In the genomic region with DNA sequence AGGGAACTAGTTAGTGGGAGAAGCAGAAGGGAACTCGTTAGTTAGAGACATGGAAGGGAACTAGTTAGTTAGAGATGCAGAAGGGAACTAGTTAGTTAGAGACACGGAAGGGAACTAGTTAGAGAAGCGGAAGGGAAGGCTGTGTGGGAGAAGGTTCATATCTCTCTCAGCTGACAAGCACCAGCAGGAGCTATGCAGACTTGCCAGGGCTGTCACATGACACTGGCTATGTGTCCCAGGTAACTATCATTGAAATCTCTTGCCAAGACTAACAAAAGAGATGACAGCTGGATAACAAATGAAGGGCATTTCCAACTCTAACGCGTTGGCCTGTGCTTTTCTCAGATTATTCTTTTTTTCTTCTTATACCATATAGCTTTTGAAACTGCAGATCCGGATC, we compare ENCODE assay signal across 33 mouse cellular contexts. TPM values are rescaled to one million over a fixed set of nuclear protein-coding genes. Genes with fewer than 3 reads are reported as not detected.
A peak's percentile ranks its signal among the peaks of the same experiment; 100 is the strongest.
DNase-seq lines count a peak whose midpoint lies in the region; ATAC-seq lines count a peak whose summit lies in the region.
"Had no signal": no experiment of that assay in that cellular context is flagged by ENCODE, and none has a peak within 500 bp of the region (broad histone marks: within the 10 kb centered on the region; RNA-seq: fewer than 3 reads in every experiment).

No protein-coding gene starts in this region.

- H3K9ac ChIP-seq in hindbrain, embryonic 13.5 days, result no peak overlapping the region
- H3K9ac ChIP-seq: embryonic facial prominence, embryonic 15.5 days; heart, embryonic 12.5 days; hindbrain, embryonic 12.5 days; liver, embryonic 13.5 days; lung, embryonic 15.5 days; neural tube, embryonic 13.5 days had no signal

- no peak overlapping the region for H3K27ac ChIP-seq in hindbrain, embryonic 13.5 days
- H3K27ac ChIP-seq: embryonic facial prominence, embryonic 15.5 days; hindbrain, embryonic 12.5 days; layer of hippocampus, adult 2 months; liver, embryonic 13.5 days; lung, embryonic 15.5 days; neural tube, embryonic 13.5 days had no signal

- no peak overlapping the region for H3K4me3 ChIP-seq in hindbrain, embryonic 13.5 days
- H3K4me3 ChIP-seq: embryonic facial prominence, embryonic 15.5 days; heart, embryonic 12.5 days; hindbrain, embryonic 12.5 days; layer of hippocampus, adult 2 months; liver, embryonic 13.5 days; lung, embryonic 15.5 days; myocyte; neural tube, embryonic 13.5 days had no signal

- no peak for ATAC-seq in megakaryocyte progenitor cell, adult 5-6 weeks (replicated peaks; ENCODE audit: poor library complexity)
- no peak for ATAC-seq in hindbrain, embryonic 13.5 days (ENCODE audit: low FRiP score)
- ATAC-seq: forebrain, embryonic 14.5 days; inflammation-experienced regulatory T-cells, adult 6 months; midbrain, embryonic 16.5 days; Patski had no signal

- no peak overlapping the region for H3K4me2 ChIP-seq in hindbrain, embryonic 13.5 days
- H3K4me2 ChIP-seq: embryonic facial prominence, embryonic 15.5 days; heart, embryonic 12.5 days; hindbrain, embryonic 12.5 days; liver, embryonic 13.5 days; lung, embryonic 15.5 days; neural tube, embryonic 13.5 days had no signal

- H3K4me1 ChIP-seq in hindbrain, embryonic 13.5 days (replicated peaks), result no peaks in the 10 kb centered on the region
- H3K4me1 ChIP-seq: embryonic facial prominence, embryonic 15.5 days; heart, embryonic 12.5 days; hindbrain, embryonic 12.5 days; lung, embryonic 15.5 days; neural tube, embryonic 13.5 days had no signal

- WGBS in hindbrain, embryonic 13.5 days, result 76% methylated on average over 6 of the region's 6 CpGs

- no peaks in the 10 kb centered on the region for H3K9me3 ChIP-seq in hindbrain, embryonic 13.5 days
- H3K9me3 ChIP-seq: embryonic facial prominence, embryonic 15.5 days; heart, embryonic 12.5 days; hindbrain, embryonic 12.5 days; liver, embryonic 13.5 days; lung, embryonic 15.5 days; neural tube, embryonic 13.5 days had no signal

- H3K27me3 ChIP-seq in hindbrain, embryonic 13.5 days, result no peaks in the 10 kb centered on the region
- H3K27me3 ChIP-seq: embryonic facial prominence, embryonic 15.5 days; hindbrain, embryonic 12.5 days; liver, embryonic 13.5 days; lung, embryonic 15.5 days; neural tube, embryonic 13.5 days had no signal

- peak; percentile 21 to 29 for DNase-seq in cerebellum, adult 18-20 months
- no peak for DNase-seq in cerebellum, adult 11 months
- DNase-seq in urinary bladder, postnatal 14 days (ENCODE audit: low spot score), result peak; percentile 40
- DNase-seq in urinary bladder, postnatal 10 days (ENCODE audit: low spot score), result no peak
- peak; percentile 15 to 44 for DNase-seq in cerebellum, postnatal 14 days
- DNase-seq: embryo, embryonic 11 days; heart, postnatal 10 days; kidney, adult 8-10 months; kidney, postnatal 14 days; liver, embryonic 13.5 days; lung, postnatal 36 days; retina, postnatal 1 day; right cerebral cortex, postnatal 25 days; spleen, adult 18-20 months had no signal

- no peaks in the 10 kb centered on the region for H3K36me3 ChIP-seq in hindbrain, embryonic 13.5 days
- H3K36me3 ChIP-seq: embryonic facial prominence, embryonic 15.5 days; heart, embryonic 12.5 days; hindbrain, embryonic 12.5 days; liver, embryonic 13.5 days; lung, embryonic 15.5 days; neural tube, embryonic 13.5 days had no signal

RNA-seq across cellular contexts. Expression of gene 9130409I23Rik, which starts 13.6 kb away (rescaled TPM):
- total RNA-seq in megakaryocyte progenitor cell, adult 5-6 weeks (2015), result not detected in 2 replicates
- total RNA-seq in megakaryocyte progenitor cell, adult 5-6 weeks (2017), result not detected in 2 replicates
- 0.08 and 0.13 TPM in 2 replicates for polyA plus RNA-seq in hindbrain, embryonic 13.5 days (2015; fragmentation: Nextera tagmentation; extraction: Ambion mirVana)
- total RNA-seq: adrenal gland, adult 18-20 months; ES-E14; gastrocnemius, adult 8-10 months; granulocyte monocyte progenitor cell, adult 5-6 weeks; heart, postnatal 10 days; megakaryocyte-erythroid progenitor cell, adult 5-6 weeks had no signal
- polyA plus RNA-seq: embryonic facial prominence, embryonic 15.5 days; forebrain, embryonic 14.5 days; heart, embryonic 12.5 days; inflammation-experienced regulatory T-cells, adult 6 months; limb, embryonic 11.5 days; liver, embryonic 13.5 days; lung, embryonic 15.5 days; midbrain, embryonic 16.5 days; myocyte; neural tube, embryonic 13.5 days had no signal

RNA-seq across cellular contexts. Expression of gene Ephx1, which starts 43.9 kb away (rescaled TPM):
- total RNA-seq in megakaryocyte progenitor cell, adult 5-6 weeks (2015), result 0.68 and 2.0 TPM in 2 replicates
- 0.88 and 1.1 TPM in 2 replicates for total RNA-seq in megakaryocyte progenitor cell, adult 5-6 weeks (2017)
- 3.3 and 4.8 TPM in 2 replicates for polyA plus RNA-seq in hindbrain, embryonic 13.5 days (2015; fragmentation: Nextera tagmentation; extraction: Ambion mirVana)
- total RNA-seq: megakaryocyte-erythroid progenitor cell, adult 5-6 weeks had no signal

Comparison
In these comparisons a context has a peak if more than half of its experiments do, and no peak if none do; other contexts are left out.
1. DNase-seq: peak in cerebellum, adult 18-20 months (2 of 2), urinary bladder, postnatal 14 days (single experiment) and cerebellum, postnatal 14 days (2 of 2); none in cerebellum, adult 11 months (single experiment) and urinary bladder, postnatal 10 days (single experiment).